Mouse (Mus musculus) limb, embryonic 15.5 days (tissue): ENCODE measurements around the gene Pik3c2b. TPM values are rescaled to one million over a fixed set of nuclear protein-coding genes. Genes with fewer than 3 reads are reported as not detected.

Experiments
- ATAC-seq: fragments of 200-750 bp; cut with Nextera tagmentation; 2 replicates; pipeline ENCODE4 v1.8.0; 2017; ENCODE audit warnings: low read depth, moderate TSS enrichment; ENCODE audit not compliant: insufficient number of reproducible peaks, low FRiP score, low TSS enrichment
- H3K27ac ChIP-seq: fragments of 300-500 bp; sonication (generic); 2 replicates; pipeline ENCODE4 v1.5.1; 2015; ENCODE audit warnings: moderate library complexity, mild to moderate bottlenecking, inconsistent platforms
- H3K27me3 ChIP-seq: fragments of 300-500 bp; sonication (generic); 2 replicates; pipeline ENCODE4 v1.6.1; 2015; ENCODE audit warnings: inconsistent platforms
- H3K36me3 ChIP-seq: fragments of 300-500 bp; sonication (generic); 2 replicates; pipeline ENCODE4 v1.6.1; 2015; ENCODE audit warnings: inconsistent platforms
- H3K4me1 ChIP-seq: fragments of 300-500 bp; sonication (generic); 2 replicates; pipeline ENCODE4 v1.6.1; 2015; ENCODE audit warnings: inconsistent platforms
- H3K4me2 ChIP-seq: fragments of 300-500 bp; sonication (generic); 2 replicates; pipeline ENCODE4 v1.6.1; 2015; ENCODE audit warnings: mild to moderate bottlenecking, inconsistent platforms
- H3K4me3 ChIP-seq: fragments of 300-500 bp; sonication (generic); 2 replicates; pipeline ENCODE4 v1.5.1; 2015; ENCODE audit warnings: mild to moderate bottlenecking, inconsistent platforms
- H3K9ac ChIP-seq: fragments of 300-500 bp; sonication (generic); 2 replicates; pipeline ENCODE4 v1.6.1; 2015; ENCODE audit warnings: inconsistent platforms
- H3K9me3 ChIP-seq: fragments of 300-500 bp; sonication (generic); 2 replicates; pipeline ENCODE4 v1.6.1; 2016; ENCODE audit warnings: inconsistent platforms
- WGBS: fragments of 180-500 bp; shearing (Covaris S2); methylation state at CpG from one replicate; pipeline ENCODE4 v1.1.7; 2015; 5-methylcytosine and 5-hydroxymethylcytosine counted together
- polyA plus RNA-seq: library from polyadenylated mRNA; unstranded; fragments of >200 nt; fragmentation: Nextera tagmentation; extraction: Ambion mirVana; gene quantifications from 2 replicates; pipeline ENCODE4 v1.2.1, GENCODE M21; 2015

Pik3c2b gene
- polyA plus RNA-seq, 1 experiment from 2014 or later: 6.8 TPM

DNA sequence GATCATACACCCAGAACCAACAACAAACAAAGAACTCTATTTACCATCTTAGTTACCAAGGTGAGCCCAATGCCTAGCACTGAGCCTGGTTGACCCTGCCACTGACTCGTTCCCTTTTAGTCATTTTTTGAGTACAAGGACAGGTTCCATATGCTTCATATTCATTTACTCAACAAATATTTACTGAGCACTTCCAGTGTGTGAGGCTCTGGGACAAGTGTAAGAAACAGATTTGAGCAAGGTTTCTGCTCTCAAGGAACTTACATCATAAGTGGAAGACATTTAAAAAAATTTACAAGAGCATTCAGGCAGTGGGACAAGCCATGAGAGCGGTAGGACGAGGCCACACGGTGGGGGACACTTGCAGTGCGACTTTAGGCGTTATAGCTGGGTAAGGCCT, 109.8 kb downstream of the Pik3c2b start:
- no peak for ATAC-seq
- no peak overlapping the region for H3K4me2 ChIP-seq
- H3K9me3 ChIP-seq: no peaks in the 10 kb centered on the region
- H3K4me1 ChIP-seq: peaks cover 7% of the 10 kb centered on the region
- peaks cover 5% of the 10 kb centered on the region; the same call in 1 of the 2 replicates for H3K27me3 ChIP-seq
- H3K9ac ChIP-seq: no peak overlapping the region
- H3K36me3 ChIP-seq: no peaks in the 10 kb centered on the region
- no peak overlapping the region for H3K4me3 ChIP-seq
- WGBS: 79% methylated on average over 6 of the region's 6 CpGs
- no peak overlapping the region for H3K27ac ChIP-seq

Other genes with a start within 250 kb of the Pik3c2b start
- gene Lrrn2, start 165.4 kb upstream of the Pik3c2b start, polyA plus RNA-seq: 6.1 and 6.3 TPM in 2 replicates
- 32.2 and 35.9 TPM in 2 replicates for gene Mdm4, start 15.1 kb upstream of the Pik3c2b start, polyA plus RNA-seq
- 34.5 and 36.6 TPM in 2 replicates for gene Ppp1r15b, start 85.5 kb downstream of the Pik3c2b start, polyA plus RNA-seq
- gene Plekha6, start 118.5 kb downstream of the Pik3c2b start, polyA plus RNA-seq: 3.9 and 4.6 TPM in 2 replicates